Mouse (Mus musculus) erythroblast, embryonic 14.5 days (primary cell): ENCODE data around the gene Kank2.

Experiments used
- GATA1 ChIP-seq: IDR thresholded peaks from 2 replicates; pipeline ENCODE4 v1.6.1; 2012; ENCODE audit warnings: low read length, inconsistent platforms, mixed read lengths
- TAL1 ChIP-seq: IDR thresholded peaks from 3 replicates; pipeline ENCODE4 v1.6.1; 2012; ENCODE audit warnings: low read length, inconsistent platforms, mixed read lengths

DNA sequence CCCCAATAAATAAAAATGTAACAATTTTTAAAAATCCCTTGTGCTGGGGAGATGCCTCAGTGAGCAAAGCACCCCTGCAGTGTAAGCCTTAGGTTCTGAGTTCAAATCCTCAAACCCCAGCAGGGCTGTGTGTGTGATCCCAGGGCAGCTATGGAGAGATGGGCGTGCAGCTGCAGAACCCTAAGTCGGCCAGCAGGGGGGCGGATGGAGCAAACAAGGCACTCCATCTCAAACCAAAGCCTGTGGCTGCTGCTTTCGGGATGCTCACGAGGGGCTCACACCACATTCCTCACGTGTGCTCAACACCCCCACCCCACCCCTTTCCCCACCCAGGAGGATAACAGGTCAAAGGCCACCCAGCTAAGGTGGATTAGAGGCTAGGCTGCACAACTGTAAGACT is 11.6 kb downstream of the Kank2 start:
- TF ChIP-seq TAL1 (no peak), GATA1 (no peak)
